Mouse (Mus musculus) brain, embryonic 18.5 days (tissue): Measurements from ENCODE around the gene Pglyrp1.

Experiments used
- DNase-seq: peaks from one replicate; pipeline ENCODE4 v3.0.0-alpha.2; 2012; ENCODE audit warnings: low read depth, low spot score

The Pglyrp1 gene

GRCm38 (mm10) chr7:18926041-18926790 is 55.1 kb downstream of the Pglyrp1 start:
- no peak for DNase-seq

DNA sequence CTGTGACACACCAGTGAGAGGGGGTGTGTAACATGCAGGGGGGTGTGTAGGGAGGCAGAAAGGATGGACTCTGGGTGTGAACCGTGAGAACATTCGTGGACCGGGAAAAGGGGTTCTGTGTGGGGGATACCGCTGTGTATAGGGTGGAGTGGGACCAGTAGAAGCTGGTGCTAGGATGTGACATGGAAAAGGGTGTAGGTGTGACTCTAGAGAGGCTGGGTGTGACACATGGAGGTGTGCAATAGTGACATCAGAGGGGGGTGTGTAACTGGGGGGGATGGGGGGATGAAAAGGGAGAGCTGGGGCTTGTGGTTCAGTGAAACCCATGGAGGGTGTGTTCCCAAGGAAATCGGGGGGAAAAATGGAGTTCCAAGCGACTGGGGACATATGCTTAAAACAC is 55.8 kb downstream of the Pglyrp1 start:
- DNase-seq: no peak

- no peak for DNase-seq
Measured at GRCm38 (mm10) chr7:18927759-18928158, 56.6 kb downstream of the Pglyrp1 start.
